Mouse (Mus musculus) spleen, postnatal 36 days (tissue): ENCODE results near the gene Atp23.

Source experiments
- DNase-seq, 2 experiments: peaks; one replicate each; pipeline ENCODE4 v3.0.0; 2022; ENCODE audit warnings: low spot score in 2 of 2, mixed read lengths in 1 of 2

Gene Atp23

DNA sequence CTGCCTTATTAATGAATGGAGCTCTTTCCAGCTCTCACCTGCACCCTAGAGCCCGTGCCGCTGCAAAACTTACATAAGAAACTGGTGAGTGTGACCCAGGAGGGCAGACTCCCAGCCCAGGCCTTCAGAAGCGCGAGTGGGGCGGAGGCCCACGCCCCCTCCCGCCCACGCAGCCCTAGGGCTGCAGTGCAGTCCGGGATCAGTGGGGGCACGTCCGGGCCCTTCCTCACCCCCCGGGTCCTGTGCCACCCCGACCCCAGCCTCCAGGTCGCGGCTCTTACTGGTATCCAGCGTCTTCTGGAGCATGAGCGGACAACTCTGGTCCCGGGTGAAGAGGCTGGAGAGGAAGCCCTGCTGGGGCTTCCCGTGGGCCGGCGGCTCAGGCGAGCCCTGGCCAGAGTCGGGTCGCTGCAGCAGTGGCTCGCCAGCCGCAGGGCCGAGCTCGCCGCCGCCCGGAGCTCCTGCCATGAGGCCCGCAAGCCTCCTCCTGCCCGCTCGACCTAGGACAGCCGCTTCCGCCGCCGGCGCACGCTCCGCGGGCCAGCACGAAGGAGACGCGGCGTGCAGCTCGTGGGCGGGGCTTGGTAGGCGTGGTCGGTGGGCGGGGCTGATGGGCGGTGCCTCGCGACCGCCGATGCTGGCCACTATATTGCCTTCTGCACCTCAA is at the start of gene Atp23:
Gene Atp23, minus strand, starts transcription at position 535 of the 667 bp plus-strand sequence.
- DNase-seq = peak; percentile 90

DNA sequence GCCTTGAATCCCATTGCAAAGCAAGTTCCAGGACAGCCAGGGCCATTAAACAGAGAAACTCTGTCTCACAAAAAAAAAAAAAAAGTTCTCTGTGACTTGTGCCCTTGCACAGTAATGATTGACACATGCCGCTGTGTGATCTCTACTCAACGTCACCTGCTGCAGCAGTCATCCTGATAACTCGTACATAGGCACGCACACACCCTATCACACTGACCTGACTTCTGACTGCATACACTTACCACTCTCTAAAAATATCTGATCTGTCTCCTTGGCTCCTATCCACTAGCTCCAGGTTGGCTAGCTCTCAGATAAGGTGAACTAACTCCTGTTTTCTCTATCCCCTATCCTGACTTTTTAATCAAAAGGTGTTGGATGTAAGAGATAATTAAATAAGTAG is 49.4 kb upstream of the Atp23 start:
- no peak for DNase-seq

- no peak for DNase-seq
These were observed 48.7 kb upstream of the Atp23 start for GRCm38 (mm10) chr10:126949824-126950223.

DNA sequence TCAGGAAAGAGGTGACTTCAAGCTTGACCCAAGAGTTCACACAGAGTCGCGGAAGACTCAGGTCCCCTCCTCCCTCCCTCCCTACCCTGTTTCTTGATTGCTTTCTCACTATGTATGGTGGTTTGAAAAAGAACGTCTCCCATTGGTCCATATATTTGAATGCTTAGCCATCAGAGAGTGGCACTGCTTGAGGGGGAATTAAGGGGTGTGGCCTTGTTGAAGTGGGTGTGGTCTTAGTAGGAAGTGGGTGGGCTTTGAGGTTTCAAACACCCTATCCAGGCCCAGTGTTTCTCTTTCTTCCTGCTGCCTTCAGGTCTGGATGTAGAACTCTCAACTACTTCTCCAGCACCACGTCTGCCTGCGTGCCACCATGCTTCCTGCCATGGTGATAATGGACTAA is 44.4 kb upstream of the Atp23 start:
- DNase-seq = no peak

DNA sequence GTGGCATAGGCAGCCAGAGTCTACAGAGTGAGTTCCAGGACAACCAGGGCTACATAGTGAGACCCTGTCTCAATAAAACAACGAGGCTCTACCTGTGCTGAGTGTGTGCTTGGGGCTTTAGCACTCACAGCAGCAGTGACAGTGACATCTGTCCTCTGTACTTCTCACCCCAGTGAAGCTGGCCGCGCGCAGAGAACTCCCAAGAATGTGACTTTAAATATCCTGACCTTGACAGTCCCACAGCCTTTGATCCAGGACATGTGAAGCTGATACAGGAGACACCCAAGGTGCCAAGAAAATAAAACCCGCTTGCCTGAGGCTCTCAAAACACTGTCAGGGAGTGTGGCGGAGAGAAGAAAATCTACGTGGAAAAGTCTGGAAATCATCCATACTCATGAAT is 39.8 kb upstream of the Atp23 start:
- DNase-seq = no peak

GRCm38 (mm10) chr10:126935556-126936381 is 34.6 kb upstream of the Atp23 start:
- no peak for DNase-seq

DNA sequence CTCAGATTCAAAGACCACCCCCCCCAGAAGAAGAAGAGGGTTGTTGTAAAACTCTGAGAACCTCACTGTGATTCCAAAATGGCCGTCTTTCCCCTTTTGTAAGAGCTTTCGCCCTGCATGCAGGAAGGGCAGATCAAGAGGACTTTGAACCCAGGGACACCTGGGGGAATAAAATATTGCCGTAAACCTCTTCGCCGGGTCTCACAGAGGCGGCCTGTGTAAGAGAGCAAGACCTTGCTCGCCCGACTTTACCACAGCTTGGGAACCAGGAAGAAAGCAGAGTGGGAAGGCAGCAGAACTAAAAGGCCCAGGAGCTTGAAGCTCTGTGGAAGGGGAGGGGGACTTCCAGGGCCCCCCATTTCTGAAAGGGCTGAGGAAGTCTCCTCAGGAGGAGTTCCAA is 34.0 kb upstream of the Atp23 start:
- no peak for DNase-seq

- DNase-seq = no peak
These were observed 33.4 kb upstream of the Atp23 start for GRCm38 (mm10) chr10:126934561-126934960.

- no peak for DNase-seq
These were observed 30.6 kb upstream of the Atp23 start for GRCm38 (mm10) chr10:126931760-126932139.

DNA sequence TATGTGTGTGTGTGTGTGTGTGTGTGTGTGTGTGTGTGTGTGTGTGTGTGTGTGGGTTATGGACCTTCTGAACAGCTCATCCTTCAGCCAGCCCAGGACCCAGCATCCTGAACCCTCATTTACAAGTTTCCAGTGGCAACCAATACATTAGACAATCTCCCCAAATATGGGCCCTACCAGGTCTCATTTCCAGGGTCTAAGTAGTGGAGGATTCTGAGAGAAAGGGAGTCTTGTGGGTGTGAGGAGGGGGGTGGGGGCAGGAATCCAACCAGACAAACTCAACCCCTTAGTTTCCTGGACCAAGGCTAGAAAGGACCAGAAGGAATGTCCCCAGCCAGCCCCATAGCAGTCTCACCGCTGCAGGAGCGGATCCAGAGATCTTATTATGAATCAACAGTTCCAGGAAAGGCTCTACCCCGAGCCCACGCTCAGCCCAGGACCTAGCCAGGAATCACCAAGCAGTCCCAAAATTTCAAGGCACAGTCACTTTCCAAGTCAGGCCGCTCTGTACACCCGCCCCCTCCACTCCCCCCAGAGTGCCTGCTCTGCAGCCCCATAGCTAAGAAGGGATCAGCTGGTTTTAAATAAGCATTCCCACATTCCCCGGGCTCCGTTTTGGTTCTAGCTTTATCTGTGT is 30.1 kb upstream of the Atp23 start:
- DNase-seq = no peak

GRCm38 (mm10) chr10:126930270-126931121 is 29.3 kb upstream of the Atp23 start:
- DNase-seq = no peak

DNA sequence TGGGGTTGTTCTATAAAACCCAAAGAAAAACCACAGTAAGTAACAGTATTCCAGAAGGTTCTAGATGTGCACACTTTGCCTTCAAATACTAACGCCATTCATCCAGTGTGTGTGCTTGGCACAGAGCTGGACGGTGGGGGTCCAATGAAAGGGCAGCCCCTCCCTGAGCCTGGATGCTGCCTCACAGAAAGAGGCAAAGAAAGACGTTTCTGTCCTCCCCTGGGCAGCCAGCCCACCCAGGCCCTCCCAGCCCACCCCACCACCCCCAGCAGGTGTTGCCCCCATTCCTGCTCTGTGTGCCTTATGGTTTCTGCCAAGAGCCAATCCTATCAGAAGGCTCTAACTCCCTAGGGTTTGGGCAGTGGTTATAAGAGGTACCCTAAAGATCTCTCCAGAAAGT is 28.4 kb upstream of the Atp23 start:
- DNase-seq = no peak

DNA sequence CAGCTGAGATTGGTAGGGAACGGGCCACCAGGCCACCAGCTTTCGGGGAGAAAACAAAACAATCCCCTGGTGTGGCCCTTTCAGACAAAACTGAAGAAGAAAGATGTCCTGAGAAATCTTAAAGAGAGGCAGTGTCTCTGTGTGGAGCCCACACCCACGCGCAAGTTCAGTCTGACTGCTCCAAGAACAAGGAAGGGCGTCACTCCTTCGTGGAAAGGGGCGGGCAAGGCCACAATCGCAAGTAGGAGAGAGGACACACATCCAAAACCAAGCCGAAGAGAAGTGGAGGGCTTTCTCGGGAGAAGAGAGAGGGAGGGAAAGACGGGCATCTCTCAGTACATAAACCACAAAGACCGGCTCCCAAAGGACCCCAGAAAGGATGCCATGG is 27.7 kb upstream of the Atp23 start:
- DNase-seq = no peak

- peak; percentile 26 to 34 for DNase-seq
These were observed 27.1 kb upstream of the Atp23 start for GRCm38 (mm10) chr10:126928011-126928818.

- no peak for DNase-seq
These were observed 26.2 kb upstream of the Atp23 start for GRCm38 (mm10) chr10:126927101-126927961.

DNA sequence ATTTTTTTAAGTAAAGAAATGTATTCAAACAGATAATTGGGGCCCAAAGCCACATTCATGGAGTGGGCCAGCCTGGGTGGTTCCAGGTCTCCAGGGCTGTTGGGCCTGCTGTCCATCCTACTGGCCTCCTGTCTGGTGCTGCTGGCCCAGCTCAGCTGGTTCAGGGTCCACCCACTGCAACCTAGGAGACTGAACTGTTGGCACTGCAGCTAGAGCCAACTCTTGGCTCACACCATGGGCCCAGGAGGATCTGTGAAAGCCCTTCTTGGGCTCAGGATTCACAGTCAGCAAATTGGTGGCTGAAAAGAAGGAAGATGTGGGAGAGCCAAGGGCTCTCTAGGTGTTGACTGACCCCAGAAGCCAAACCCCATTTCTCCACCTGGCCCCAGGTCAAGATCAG is 24.2 kb upstream of the Atp23 start:
- DNase-seq = no peak

- DNase-seq = no peak
These were observed 22.9 kb upstream of the Atp23 start for GRCm38 (mm10) chr10:126924087-126924486.

GRCm38 (mm10) chr10:126920220-126920619 is 19.1 kb upstream of the Atp23 start:
- no peak for DNase-seq

DNA sequence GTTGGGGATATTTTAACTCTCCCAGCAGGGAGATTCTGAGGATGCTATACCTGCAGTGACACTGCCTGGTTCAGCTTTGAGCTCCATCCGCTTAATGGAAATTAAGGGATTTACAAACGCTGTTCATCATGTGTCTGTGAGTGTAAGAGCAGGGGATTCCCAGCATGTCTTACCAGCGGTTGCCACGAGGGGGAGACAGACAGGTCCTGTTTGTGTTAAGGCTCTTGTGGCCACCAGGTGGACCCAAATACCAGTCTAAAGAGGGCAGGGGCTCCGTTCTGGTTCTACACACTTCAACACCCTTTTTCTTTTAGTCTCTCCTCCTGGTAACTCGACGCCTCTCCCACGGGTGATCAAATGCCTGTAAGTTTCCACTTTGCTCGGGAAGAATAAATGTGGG is 17.9 kb upstream of the Atp23 start:
- DNase-seq = peak; percentile 80 to 87

DNA sequence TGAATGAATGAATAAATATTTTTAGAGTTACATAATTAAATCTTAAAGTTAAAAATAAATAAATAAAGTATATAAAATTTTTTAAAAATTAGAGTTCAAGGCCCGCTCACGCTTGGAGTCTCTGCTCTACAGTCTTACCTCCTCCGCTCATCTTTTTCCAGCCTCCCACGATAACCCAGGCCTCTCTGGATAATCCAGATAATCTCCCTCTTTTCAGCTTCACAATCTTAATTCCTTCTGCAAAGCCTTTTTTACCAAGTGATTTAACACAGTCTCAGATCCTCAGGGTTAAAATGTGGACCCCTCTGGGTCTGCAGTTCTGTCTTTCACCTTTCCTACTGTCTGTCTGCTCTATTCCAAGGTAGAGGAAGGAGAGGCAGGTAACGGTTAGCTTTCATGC is 13.1 kb upstream of the Atp23 start:
- DNase-seq = no peak
